Mouse (Mus musculus) liver, embryonic 14.5 days (tissue): Measurements from ENCODE around the gene Gm15217. TPM values are rescaled to one million over a fixed set of nuclear protein-coding genes. Genes with fewer than 3 reads are reported as not detected.
A peak's percentile ranks its signal among the peaks of the same experiment; 100 is the strongest.

ENCODE experiments used
- ATAC-seq: fragments of 200-750 bp; cut with Nextera tagmentation; 2 replicates; pipeline ENCODE4 v1.8.0; 2017; ENCODE audit warnings: moderate number of reproducible peaks, mild to moderate bottlenecking, moderate library complexity; ENCODE audit not compliant: insufficient read depth
- DNase-seq, 3 experiments: peaks; one replicate each; pipeline ENCODE4 v3.0.0-alpha.2; 2012 to 2013; ENCODE audit warnings: low read depth in 3 of 3, low spot score in 3 of 3
- H3K27ac ChIP-seq: fragments of 300-500 bp; sonication (generic); 2 replicates; pipeline ENCODE4 v1.5.1; 2014; ENCODE audit warnings: moderate library complexity, mild to moderate bottlenecking, control low read depth, inconsistent platforms
- H3K27me3 ChIP-seq: fragments of 300-500 bp; sonication (generic); 2 replicates; pipeline ENCODE4 v1.6.1; 2014; ENCODE audit warnings: mild to moderate bottlenecking, low read length, moderate library complexity; ENCODE audit not compliant: control insufficient read depth, insufficient read depth
- H3K36me3 ChIP-seq: fragments of 300-500 bp; sonication (generic); replicated peaks from 2 replicates; pipeline ENCODE4 v1.6.1; 2014; ENCODE audit warnings: low read depth; ENCODE audit not compliant: control insufficient read depth, insufficient read depth
- H3K4me1 ChIP-seq, 2 experiments: fragments of 200-500 bp in 1 of 2; fragments of 300-500 bp in 1 of 2; sonication (generic) in 1 of 2; replicated peaks; 2 replicates each; pipeline ENCODE4 v1.6.1; 2012 to 2014; ENCODE audit warnings: antibody characterized with exemption in 1 of 2, inconsistent platforms in 1 of 2, low read length in 1 of 2; ENCODE audit not compliant: control insufficient read depth in 2 of 2, insufficient read depth in 2 of 2
- H3K4me2 ChIP-seq: fragments of 300-500 bp; sonication (generic); 2 replicates; pipeline ENCODE4 v1.6.1; 2014; ENCODE audit warnings: low read depth, mild to moderate bottlenecking, control low read depth, moderate library complexity
- H3K4me3 ChIP-seq, 2 experiments: fragments of 200-500 bp in 1 of 2; fragments of 300-500 bp in 1 of 2; sonication (generic) in 1 of 2; 2 replicates each; pipeline ENCODE4 v1.5.1; 2012 to 2014; ENCODE audit warnings: low read depth in 2 of 2, low read length in 2 of 2, mild to moderate bottlenecking in 2 of 2, control low read depth in 1 of 2, inconsistent platforms in 1 of 2, moderate library complexity in 1 of 2; ENCODE audit not compliant: insufficient read depth in 1 of 2
- H3K9ac ChIP-seq: fragments of 300-500 bp; sonication (generic); replicated peaks from 2 replicates; pipeline ENCODE4 v1.6.1; 2014; ENCODE audit warnings: mild to moderate bottlenecking, control low read depth, moderate library complexity
- H3K9me3 ChIP-seq: fragments of 300-500 bp; sonication (generic); 2 replicates; pipeline ENCODE4 v1.6.1; 2016; ENCODE audit warnings: low read length, mixed read lengths; ENCODE audit not compliant: control insufficient read depth
- CTCF ChIP-seq: IDR thresholded peaks from 2 replicates; pipeline ENCODE4 v1.5.1; 2016; ENCODE audit warnings: antibody characterized with exemption, low read depth, control low read depth
- EP300 ChIP-seq: IDR thresholded peaks from 2 replicates; pipeline ENCODE4 v1.6.1; 2016; ENCODE audit warnings: antibody characterized with exemption, low read depth
- WGBS: fragments of 180-500 bp; shearing (Covaris S2); extraction: QIAGEN DNeasy Blood & Tissue Kit; methylation state at CpG from one replicate; pipeline ENCODE4 v1.1.7; 2014; ENCODE audit not compliant: insufficient replicate concordance; 5-methylcytosine and 5-hydroxymethylcytosine counted together
- polyA plus RNA-seq, 2 experiments: library from polyadenylated mRNA; depleted of rRNA in 1 of 2; stranded (reverse) in 1 of 2; unstranded in 1 of 2; fragments of >200 nt; fragmentation: Nextera tagmentation in 1 of 2; extraction: Ambion mirVana in 1 of 2; gene quantifications; 2 replicates each; pipeline versions ENCODE4 v1.2.1 to v1.2.3; 2012 to 2014

The Gm15217 gene
- polyA plus RNA-seq (2012; rRNA removed) = not detected in 2 replicates
- not detected in 2 replicates for polyA plus RNA-seq (2014; fragmentation: Nextera tagmentation; extraction: Ambion mirVana)

- Histone ChIP-seq H3K9ac (no peak within 1 kb of the TSS), H3K4me2 (peak within 1 kb of the TSS; percentile 53), H3K4me3 (no peak within 1 kb of the TSS), H3K36me3 (no peaks in the 10 kb centered on the region), H3K27ac (no peak within 1 kb of the TSS), H3K4me1 (no peaks in the 10 kb centered on the region), H3K27me3 (peaks cover 16% of the 10 kb centered on the region), H3K9me3 (no peaks in the 10 kb centered on the region)
- DNase-seq (no peak), ATAC-seq (no peak)
- TF ChIP-seq CTCF (no peak), EP300 (no peak)
- WGBS = 74% methylated on average over 12 of the region's 12 CpGs
Measured at GRCm38 (mm10) chr14:46379285-46379684, at the start of gene Gm15217. Gene Gm15217, plus strand, starts transcription at chr14:46379414.

- Histone ChIP-seq H3K9me3 (no peaks in the 10 kb centered on the region), H3K4me3 (no peak overlapping the region), H3K4me1 (no peaks in the 10 kb centered on the region), H3K9ac (no peak overlapping the region), H3K36me3 (no peaks in the 10 kb centered on the region), H3K4me2 (no peak overlapping the region), H3K27ac (no peak overlapping the region), H3K27me3 (no peaks in the 10 kb centered on the region)
- ATAC-seq (no peak), DNase-seq (no peak)
- no peak for TF ChIP-seq CTCF
- no peak for TF ChIP-seq EP300
- 60% methylated on average over 8 of the region's 8 CpGs for WGBS
Measured at GRCm38 (mm10) chr14:46333421-46334237, 45.6 kb upstream of the Gm15217 start.

- TF ChIP-seq EP300 (no peak), CTCF (no peak)
- Histone ChIP-seq H3K4me3 (no peak overlapping the region), H3K9me3 (no peaks in the 10 kb centered on the region), H3K4me2 (no peak overlapping the region), H3K27me3 (no peaks in the 10 kb centered on the region), H3K36me3 (no peaks in the 10 kb centered on the region), H3K9ac (no peak overlapping the region), H3K27ac (no peak overlapping the region), H3K4me1 (no peaks in the 10 kb centered on the region)
- DNase-seq (no peak), ATAC-seq (no peak)
- 53% methylated on average over 11 of the region's 11 CpGs for WGBS
Measured at GRCm38 (mm10) chr14:46338801-46339200, 40.4 kb upstream of the Gm15217 start.

- no peak overlapping the region for H3K4me2 ChIP-seq
- TF ChIP-seq EP300 = no peak
- TF ChIP-seq CTCF = no peak
- no peaks in the 10 kb centered on the region for H3K27me3 ChIP-seq
- H3K4me1 ChIP-seq = no peaks in the 10 kb centered on the region
- H3K4me3 ChIP-seq = no peak overlapping the region
- DNase-seq = no peak
- no peak for ATAC-seq
- no peak overlapping the region for H3K9ac ChIP-seq
- no peaks in the 10 kb centered on the region for H3K36me3 ChIP-seq
- H3K27ac ChIP-seq = no peak overlapping the region
- H3K9me3 ChIP-seq = no peaks in the 10 kb centered on the region
Measured at GRCm38 (mm10) chr14:46344750-46345149, 34.5 kb upstream of the Gm15217 start.

GRCm38 (mm10) chr14:46357286-46357685, 21.9 kb upstream of the Gm15217 start:
- H3K36me3 ChIP-seq = no peaks in the 10 kb centered on the region
- no peaks in the 10 kb centered on the region for H3K4me1 ChIP-seq
- no peak for TF ChIP-seq EP300
- no peak for TF ChIP-seq CTCF
- no peak overlapping the region for H3K27ac ChIP-seq
- no peak overlapping the region for H3K9ac ChIP-seq
- H3K27me3 ChIP-seq = no peaks in the 10 kb centered on the region
- DNase-seq (no peak), ATAC-seq (no peak)
- no peak overlapping the region for H3K4me3 ChIP-seq
- H3K4me2 ChIP-seq = no peak overlapping the region
- H3K9me3 ChIP-seq = no peaks in the 10 kb centered on the region
- WGBS = 69% methylated on average over 7 of the region's 7 CpGs
